Mouse (Mus musculus) CH12.LX (cell line): ENCODE data around the gene Tmem100. TPM values are rescaled to one million over a fixed set of nuclear protein-coding genes. Genes with fewer than 3 reads are reported as not detected.

Experiments used
- DNase-seq: peaks from one replicate; pipeline ENCODE4 v3.0.0-alpha.2; 2013; ENCODE audit errors: extremely low read depth
- H3K27ac ChIP-seq: 2 replicates; pipeline ENCODE4 v1.5.1; 2012; ENCODE audit warnings: low read depth, mild to moderate bottlenecking, control low read depth, moderate library complexity; ENCODE audit not compliant: insufficient read depth
- H3K27me3 ChIP-seq: replicated peaks from 2 replicates; pipeline ENCODE3; 2012; ENCODE audit warnings: inconsistent platforms
- H3K36me3 ChIP-seq, 2 experiments: replicated peaks in 1 of 2; 2 replicates each; pipeline versions ENCODE3 to v1.6.1; 2012; ENCODE audit warnings: inconsistent platforms in 1 of 2, low read length in 1 of 2, mild to moderate bottlenecking in 1 of 2, mixed read lengths in 1 of 2, moderate library complexity in 1 of 2; ENCODE audit not compliant: control insufficient read depth in 1 of 2, insufficient read depth in 1 of 2
- H3K4me1 ChIP-seq, 2 experiments: 2 replicates each; pipeline ENCODE4 v1.6.1; 2012; ENCODE audit warnings: inconsistent platforms in 1 of 2, moderate library complexity in 1 of 2; ENCODE audit not compliant: insufficient read depth in 2 of 2, control insufficient read depth in 1 of 2
- H3K4me2 ChIP-seq: 2 replicates; pipeline ENCODE4 v1.6.1; 2012; ENCODE audit warnings: low read depth, mild to moderate bottlenecking, control low read depth; ENCODE audit not compliant: poor library complexity, insufficient read depth, severe bottlenecking
- H3K4me3 ChIP-seq, 3 experiments: fragments of 150-350 bp in 1 of 3; sonication (generic) in 1 of 3; replicated peaks in 1 of 3; 2 replicates each; pipeline versions ENCODE3 to v1.5.1; 2011 to 2012; ENCODE audit warnings: low read depth in 2 of 3, low read length in 2 of 3, mild to moderate bottlenecking in 2 of 3, moderate library complexity in 2 of 3, control low read depth in 1 of 3, improper control_type of control experiment in 1 of 3, inconsistent platforms in 1 of 3, mixed read lengths in 1 of 3; ENCODE audit not compliant: poor library complexity in 1 of 3
- H3K79me2 ChIP-seq: replicated peaks from 2 replicates; pipeline ENCODE4 v1.6.1; 2012; ENCODE audit warnings: mild to moderate bottlenecking, moderate library complexity; ENCODE audit not compliant: control insufficient read depth, poor library complexity, insufficient read depth, severe bottlenecking; ENCODE audit errors: extremely low read depth
- H3K9ac ChIP-seq: 2 replicates; pipeline ENCODE4 v1.6.1; 2012; ENCODE audit warnings: low read depth, mild to moderate bottlenecking, control low read depth, moderate library complexity; ENCODE audit not compliant: insufficient read depth
- H3K9me3 ChIP-seq: replicated peaks from 2 replicates; pipeline ENCODE3; 2012; ENCODE audit warnings: low read length, inconsistent platforms, mixed read lengths
- BHLHE40 ChIP-seq: IDR thresholded peaks from 2 replicates; pipeline ENCODE4 v1.6.1; 2011; ENCODE audit warnings: mild to moderate bottlenecking, low read depth, low read length, improper control_type of control experiment
- CHD1 ChIP-seq: IDR thresholded peaks from 2 replicates; pipeline ENCODE4 v1.6.1; 2012; ENCODE audit warnings: low read depth, low read length, improper control_type of control experiment, inconsistent platforms
- CHD2 ChIP-seq: IDR thresholded peaks from 2 replicates; pipeline ENCODE4 v1.6.1; 2011; ENCODE audit warnings: low read length, improper control_type of control experiment
- EP300 ChIP-seq: IDR thresholded peaks from 2 replicates; pipeline ENCODE4 v1.6.1; 2011; ENCODE audit warnings: low read length, improper control_type of control experiment
- ETS1 ChIP-seq: conservative IDR thresholded peaks from 2 replicates; pipeline ENCODE4 v1.6.1; 2012; ENCODE audit warnings: low read depth, mild to moderate bottlenecking, inconsistent platforms, low read length, improper control_type of control experiment, moderate library complexity
- GABPA ChIP-seq: IDR thresholded peaks from 2 replicates; pipeline ENCODE4 v1.6.1; 2012; ENCODE audit warnings: low read depth, low read length, improper control_type of control experiment, inconsistent platforms; ENCODE audit not compliant: insufficient replicate concordance
- IRF4 ChIP-seq: IDR thresholded peaks from 2 replicates; pipeline ENCODE4 v1.6.1; 2014; ENCODE audit warnings: low read depth, mild to moderate bottlenecking, inconsistent platforms, low read length, improper control_type of control experiment
- JUN ChIP-seq: IDR thresholded peaks from 2 replicates; pipeline ENCODE4 v1.6.1; 2011; ENCODE audit warnings: low read depth, mild to moderate bottlenecking, low read length, improper control_type of control experiment, moderate library complexity; ENCODE audit not compliant: insufficient read depth
- JUND ChIP-seq: conservative IDR thresholded peaks from 2 replicates; pipeline ENCODE4 v1.6.1; 2011; ENCODE audit warnings: low read depth, low read length, improper control_type of control experiment
- KAT2A ChIP-seq: IDR thresholded peaks from 2 replicates; pipeline ENCODE4 v1.6.1; 2012; ENCODE audit warnings: low read length, improper control_type of control experiment, inconsistent platforms; ENCODE audit not compliant: insufficient replicate concordance
- MAZ ChIP-seq: IDR thresholded peaks from 2 replicates; pipeline ENCODE4 v1.6.1; 2012; ENCODE audit warnings: low read depth, mild to moderate bottlenecking, inconsistent platforms, low read length, improper control_type of control experiment, moderate library complexity
- NELFE ChIP-seq: IDR thresholded peaks from 2 replicates; pipeline ENCODE4 v1.6.1; 2011; ENCODE audit warnings: low read depth, low read length, improper control_type of control experiment
- NRF1 ChIP-seq: IDR thresholded peaks from 2 replicates; pipeline ENCODE4 v1.6.1; 2014; ENCODE audit warnings: low read depth, mild to moderate bottlenecking, inconsistent platforms, low read length, improper control_type of control experiment, moderate library complexity
- PAX5 ChIP-seq: IDR thresholded peaks from 2 replicates; pipeline ENCODE4 v1.6.1; 2012; ENCODE audit warnings: low read length, inconsistent platforms, mixed read lengths
- POLR2AphosphoS2 ChIP-seq: IDR thresholded peaks from 2 replicates; pipeline ENCODE4 v1.6.1; 2011; ENCODE audit warnings: low read depth, low read length, improper control_type of control experiment
- RAD21 ChIP-seq: IDR thresholded peaks from 2 replicates; pipeline ENCODE4 v1.6.1; 2011; ENCODE audit warnings: low read depth, mild to moderate bottlenecking, low read length, improper control_type of control experiment, moderate library complexity
- RCOR1 ChIP-seq: conservative IDR thresholded peaks from 2 replicates; pipeline ENCODE4 v1.6.1; 2012; ENCODE audit warnings: low read depth, mild to moderate bottlenecking, inconsistent platforms, low read length, improper control_type of control experiment
- TCF12 ChIP-seq: IDR thresholded peaks from 2 replicates; pipeline ENCODE4 v1.6.1; 2014; ENCODE audit warnings: low read depth, mild to moderate bottlenecking, inconsistent platforms, low read length, improper control_type of control experiment
- UBTF ChIP-seq: IDR thresholded peaks from 2 replicates; pipeline ENCODE4 v1.6.1; 2012; ENCODE audit warnings: low read depth, mild to moderate bottlenecking, inconsistent platforms, low read length, improper control_type of control experiment, moderate library complexity
- USF1 ChIP-seq: IDR thresholded peaks from 2 replicates; pipeline ENCODE4 v1.6.1; 2014; ENCODE audit warnings: low read depth, mild to moderate bottlenecking, inconsistent platforms, low read length, improper control_type of control experiment
- ZC3H11A ChIP-seq: IDR thresholded peaks from 2 replicates; pipeline ENCODE4 v1.6.1; 2012; ENCODE audit warnings: low read depth, mild to moderate bottlenecking, inconsistent platforms, low read length, improper control_type of control experiment
- dilution Hi-C: fragments of 300-500 bp; cut with MboI; formaldehyde crosslinking; loops from 2 replicates; pipeline ENCODE4 v1.14.3; 2020; ENCODE audit warnings: low sequenced_read_pairs; ENCODE audit not compliant: extremely low pct_unique_long_range_greater_than_20kb, extremely low pct_ligation_motif_present
- in situ Hi-C: fragments of 300-500 bp; cut with MboI; formaldehyde crosslinking; loops from 3 replicates; pipeline ENCODE4 v1.14.3; 2019; ENCODE audit warnings: low sequenced_read_pairs, low pct_ligation_motif_present, low pct_unique_long_range_greater_than_20kb, mixed read lengths
- polyA plus RNA-seq: library from polyadenylated mRNA; unstranded; fragments of >175 nt; gene quantifications from 2 replicates; pipeline ENCODE4 v1.2.1, GENCODE M21; 2012; ENCODE audit warnings: low read depth; ENCODE audit not compliant: insufficient read length
- total RNA-seq, 2 experiments: library from RNA; depleted of rRNA; stranded (reverse); fragments of 300-350 nt in 1 of 2; fragments of >200 nt in 1 of 2; gene quantifications; 2 replicates each; pipeline ENCODE4 v1.2.3; 2012 to 2014

Gene Tmem100
- total and polyA plus RNA-seq, 3 experiments = 0.30 to 3.5 (median 1.0) TPM

GRCm38 (mm10) chr11:90080678-90081267 lies 50.6 kb downstream of the Tmem100 start:
- no peak for TF ChIP-seq CHD2
- no peak for TF ChIP-seq IRF4
- TF ChIP-seq JUND = no peak
- TF ChIP-seq BHLHE40 = no peak
- TF ChIP-seq TCF12 = no peak
- TF ChIP-seq NRF1 = no peak
- TF ChIP-seq MAZ = no peak
- no peak for TF ChIP-seq EP300
- TF ChIP-seq USF1 = no peak
- no peak for TF ChIP-seq ZC3H11A
- Histone ChIP-seq H3K9me3 (no peaks in the 10 kb centered on the region), H3K9ac (peak overlapping the region; percentile 14; the same call in 1 of the 2 replicates), H3K79me2 (no peaks in the 10 kb centered on the region), H3K36me3 (no peaks in the 10 kb centered on the region), H3K27ac (no peak overlapping the region), H3K4me2 (no peak overlapping the region; the same call in 1 of the 2 replicates), H3K4me3 (no peak overlapping the region), H3K27me3 (no peaks in the 10 kb centered on the region), H3K4me1 (no peaks in the 10 kb centered on the region; a peak in 1 of 4 replicates)
- in situ Hi-C loops (no loop called here), dilution Hi-C loops (no loop called here)
- no peak for DNase-seq

GRCm38 (mm10) chr11:90081820-90082596 lies 51.9 kb downstream of the Tmem100 start:
- TF ChIP-seq RCOR1 (no peak), IRF4 (no peak), JUN (no peak), UBTF (no peak), CHD1 (no peak), RAD21 (no peak), EP300 (no peak), NELFE (no peak), KAT2A (no peak), PAX5 (no peak), GABPA (no peak), POLR2AphosphoS2 (no peak), BHLHE40 (no peak), ETS1 (no peak), MAZ (no peak)

More at GRCm38 (mm10) chr11:90081820-90082596, 51.9 kb downstream of the Tmem100 start:
- Histone ChIP-seq H3K4me2 (no peak overlapping the region), H3K4me1 (no peaks in the 10 kb centered on the region; a peak in 1 of 4 replicates), H3K9me3 (no peaks in the 10 kb centered on the region), H3K36me3 (no peaks in the 10 kb centered on the region), H3K4me3 (no peak overlapping the region), H3K9ac (no peak overlapping the region), H3K27me3 (no peaks in the 10 kb centered on the region), H3K79me2 (no peaks in the 10 kb centered on the region), H3K27ac (no peak overlapping the region)
- in situ Hi-C loops = no loop called here
- no peak for DNase-seq
- dilution Hi-C loops = no loop called here
